Mouse (Mus musculus): ENCODE measurements around the gene Tmeff1.

Gene Tmeff1

DNA sequence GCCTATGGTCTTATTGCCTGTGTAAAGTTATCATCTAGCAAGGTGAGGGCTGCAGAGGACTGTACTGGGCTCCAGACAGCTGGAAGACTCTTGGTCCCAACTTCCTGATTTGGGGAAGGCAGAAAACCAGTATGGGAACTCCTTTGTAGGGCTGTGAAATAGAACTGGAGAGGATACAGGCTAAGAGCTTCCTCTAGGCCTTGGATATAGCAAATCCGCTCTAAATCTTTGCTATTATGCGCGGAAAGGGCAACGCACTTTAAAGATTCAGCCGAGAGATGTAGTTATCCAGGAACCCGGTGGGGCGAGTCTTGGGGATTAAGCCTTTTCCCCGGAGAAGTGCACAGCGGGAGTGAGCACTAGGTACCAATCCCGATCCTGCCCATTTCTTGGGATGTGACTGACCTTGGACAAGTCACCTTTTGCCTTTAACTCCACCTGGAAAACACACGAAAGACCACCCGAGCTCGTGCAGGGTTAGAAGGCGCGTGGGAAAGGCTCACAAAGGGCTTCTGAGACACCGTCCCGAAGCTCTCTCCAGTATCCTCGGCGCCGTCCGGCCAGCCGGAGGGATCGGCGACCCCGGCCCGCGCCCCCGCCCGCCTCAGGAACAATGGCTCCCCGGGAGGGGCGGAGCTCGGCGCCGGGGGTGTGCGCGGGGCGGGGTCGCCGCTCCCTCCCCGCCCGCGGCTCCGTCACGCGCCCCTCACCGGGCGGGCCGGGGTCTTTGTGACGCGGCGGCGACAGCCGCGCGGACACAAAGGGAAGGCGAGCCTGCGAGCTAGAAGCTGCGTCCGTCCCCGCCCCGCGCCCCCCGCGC lies at the start of gene Tmeff1:
Gene Tmeff1, plus strand, starts transcription at position 754 of the 820 bp plus-strand sequence.
- DNase-seq (ENCODE audit: low read depth, low spot score): peak; percentile 80

GRCm38 (mm10) chr4:48536275-48536674 lies 48.7 kb upstream of the Tmeff1 start:
- DNase-seq (ENCODE audit: low read depth, low spot score): no peak

DNA sequence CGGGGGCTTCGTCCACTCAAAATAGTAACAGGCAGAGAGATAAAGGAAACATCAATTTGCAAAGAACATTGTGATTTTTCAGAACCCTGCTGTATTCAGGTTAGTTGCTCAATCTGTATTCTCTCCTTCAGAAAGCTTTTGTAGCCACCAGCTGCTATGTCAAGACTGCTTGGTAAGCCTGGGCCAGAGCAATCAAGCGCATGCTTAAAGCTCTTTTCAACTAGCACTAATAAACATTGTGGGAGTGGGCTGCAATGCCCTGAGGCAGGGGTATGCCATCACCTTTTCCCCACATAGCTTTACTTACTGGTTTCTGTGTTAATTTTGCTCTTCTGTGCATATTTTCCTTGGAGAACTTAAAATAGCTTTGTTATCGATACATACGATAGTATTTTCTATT lies 48.0 kb upstream of the Tmeff1 start:
- no peak for DNase-seq (ENCODE audit: low read depth, low spot score)

DNA sequence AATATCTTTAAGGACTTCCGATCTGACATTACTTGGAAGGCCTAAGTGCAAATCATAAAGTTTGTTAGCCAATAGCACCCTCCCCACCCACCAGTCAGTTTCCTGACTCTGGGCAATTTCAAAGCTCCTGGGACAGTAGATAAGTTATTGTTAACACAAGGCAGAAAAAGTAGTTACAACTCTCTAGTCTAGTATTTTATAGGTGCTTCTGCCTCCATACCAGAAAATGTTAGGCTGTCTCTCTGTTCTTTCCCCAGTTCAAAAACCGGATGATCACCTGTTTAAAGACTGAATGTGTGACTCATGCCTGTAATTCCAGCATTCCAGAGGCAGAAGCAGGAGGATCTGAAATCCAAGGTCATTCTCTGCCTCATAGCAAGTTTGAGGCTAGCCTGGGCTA lies 46.4 kb upstream of the Tmeff1 start:
- no peak for DNase-seq (ENCODE audit: low read depth, low spot score)

- peak; percentile 59 for DNase-seq (ENCODE audit: low read depth, low spot score)
Measured at GRCm38 (mm10) chr4:48539841-48540575, 45.0 kb upstream of the Tmeff1 start, which contains the start of gene Msantd3. TSS of gene Msantd3 (plus strand) at chr4:48539935.

GRCm38 (mm10) chr4:48540576-48541111 lies 44.3 kb upstream of the Tmeff1 start:
- DNase-seq (ENCODE audit: low read depth, low spot score): no peak

DNA sequence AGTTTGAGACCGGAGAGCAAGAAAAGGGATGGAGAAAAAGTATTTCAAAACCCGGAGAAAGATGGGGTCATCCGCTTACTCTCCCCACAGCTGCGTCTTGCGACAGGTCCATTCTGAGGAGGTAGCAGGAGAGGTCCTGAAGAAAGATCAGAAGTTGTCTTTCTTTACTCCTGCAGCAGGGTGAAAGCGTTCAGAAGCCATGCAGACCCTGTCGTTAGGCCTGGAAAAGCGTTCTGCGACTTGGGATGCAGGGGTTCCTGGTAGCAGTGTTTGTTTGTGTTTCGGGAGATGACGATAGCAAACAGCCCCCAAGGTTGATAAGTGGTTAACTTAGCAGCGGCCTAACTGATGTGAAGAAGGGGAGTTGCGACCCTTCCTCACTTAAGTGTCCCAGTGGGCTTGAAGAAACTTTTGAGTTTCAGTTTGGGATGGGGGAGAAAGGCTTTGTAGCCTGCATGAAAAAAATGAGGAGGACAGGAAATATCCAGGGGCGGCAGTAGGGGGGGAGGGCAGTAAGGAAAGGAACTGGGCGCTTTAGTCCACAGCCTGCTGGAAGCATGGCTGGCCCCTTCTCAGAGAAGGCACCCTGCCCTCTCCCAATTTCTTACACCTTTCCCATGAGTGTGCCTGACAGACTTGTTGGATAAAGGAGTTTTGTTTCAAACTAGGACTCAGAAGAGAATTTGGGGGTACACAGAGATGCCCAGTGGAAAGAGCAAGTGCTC lies 43.3 kb upstream of the Tmeff1 start:
- no peak for DNase-seq (ENCODE audit: low read depth, low spot score)

DNA sequence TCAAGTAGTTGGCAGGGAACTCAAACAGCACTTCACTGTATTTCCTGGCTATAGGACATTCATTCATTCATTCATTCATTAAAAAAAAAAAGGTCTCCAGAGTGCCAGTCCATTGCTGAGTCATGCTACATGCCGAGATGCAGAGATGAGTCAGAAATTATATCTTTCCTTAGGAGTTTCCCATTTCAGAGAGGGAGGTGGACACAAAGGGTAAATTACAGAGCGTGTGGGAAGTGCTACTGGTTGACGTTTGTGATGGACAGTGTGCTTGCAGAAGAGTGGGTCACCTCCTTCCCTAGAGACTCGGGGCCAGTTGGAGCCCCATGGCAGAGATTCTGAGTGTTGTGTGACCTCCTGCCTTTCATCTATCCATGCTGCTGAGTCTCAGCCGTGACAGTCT lies 42.6 kb upstream of the Tmeff1 start:
- no peak for DNase-seq (ENCODE audit: low read depth, low spot score)

GRCm38 (mm10) chr4:48543071-48543865 lies 41.7 kb upstream of the Tmeff1 start:
- no peak for DNase-seq (ENCODE audit: low read depth, low spot score)

- no peak for DNase-seq (ENCODE audit: low read depth, low spot score)
Measured at GRCm38 (mm10) chr4:48544141-48544540, 40.8 kb upstream of the Tmeff1 start.

DNA sequence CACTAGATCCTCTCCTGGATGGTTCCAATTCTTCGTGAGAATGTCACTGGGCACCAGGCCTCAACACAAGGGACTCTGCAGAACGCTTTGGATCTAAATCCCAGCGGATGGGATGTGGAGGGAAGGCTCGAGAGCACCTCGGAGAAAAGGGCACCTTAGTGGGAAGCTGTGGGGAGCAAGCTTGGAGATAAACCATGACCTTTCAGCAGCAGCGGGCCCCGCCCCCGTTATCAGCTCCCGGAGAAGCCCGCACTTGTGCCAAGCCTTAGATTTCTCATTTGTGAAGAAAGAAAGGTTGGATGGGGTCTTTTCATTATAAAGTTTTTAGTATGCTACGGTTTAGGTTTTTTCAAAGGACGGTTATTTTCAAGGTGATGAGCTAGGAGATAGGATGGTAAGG lies 39.0 kb upstream of the Tmeff1 start:
- no peak for DNase-seq (ENCODE audit: low read depth, low spot score)

DNA sequence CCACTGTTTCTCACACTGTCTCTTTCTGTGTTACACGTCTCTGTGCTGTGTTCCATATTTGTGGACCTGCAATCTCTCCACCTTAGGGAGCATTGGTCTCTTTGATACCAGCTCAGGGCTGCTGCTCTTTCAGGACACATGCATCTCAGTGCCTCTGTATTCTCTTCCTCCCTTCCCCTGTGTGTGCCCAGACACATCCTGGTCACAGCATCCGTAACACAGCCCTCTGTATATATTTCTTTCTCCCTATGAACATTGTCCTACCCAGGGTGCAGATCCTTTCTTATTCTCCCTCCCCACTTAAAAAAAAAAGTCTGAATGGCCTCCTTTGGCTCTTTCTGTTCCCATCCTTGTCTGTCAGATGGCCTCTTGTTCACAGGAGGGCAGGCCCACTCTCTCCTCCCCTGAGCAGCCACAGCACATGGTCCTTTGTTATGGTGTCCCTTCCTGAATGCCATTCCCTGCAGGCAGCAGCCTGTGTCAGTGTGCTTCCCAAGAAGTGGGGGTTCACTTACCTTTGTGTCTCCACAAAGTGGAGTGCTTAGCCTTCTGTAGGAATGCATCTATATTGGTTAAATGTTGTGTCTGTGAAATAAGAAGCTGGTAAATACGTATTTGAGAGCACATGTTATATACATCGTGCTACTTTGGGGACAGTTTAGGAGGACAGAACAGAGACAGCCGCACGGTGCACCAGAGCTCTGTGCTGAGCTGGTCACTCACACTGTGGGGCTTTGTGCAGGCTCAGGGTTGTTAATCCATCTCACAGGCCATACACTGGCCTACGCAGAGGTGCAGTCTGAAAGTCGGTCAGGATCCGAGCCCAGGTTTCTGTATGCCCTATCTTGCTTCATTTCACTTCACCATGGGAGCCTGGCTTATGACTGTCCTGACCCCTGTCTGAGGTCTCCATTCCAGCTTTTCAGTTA lies 38.1 kb upstream of the Tmeff1 start:
- DNase-seq (ENCODE audit: low read depth, low spot score): no peak

GRCm38 (mm10) chr4:48548393-48549045 lies 36.5 kb upstream of the Tmeff1 start:
- DNase-seq (ENCODE audit: low read depth, low spot score): peak; percentile 63

DNA sequence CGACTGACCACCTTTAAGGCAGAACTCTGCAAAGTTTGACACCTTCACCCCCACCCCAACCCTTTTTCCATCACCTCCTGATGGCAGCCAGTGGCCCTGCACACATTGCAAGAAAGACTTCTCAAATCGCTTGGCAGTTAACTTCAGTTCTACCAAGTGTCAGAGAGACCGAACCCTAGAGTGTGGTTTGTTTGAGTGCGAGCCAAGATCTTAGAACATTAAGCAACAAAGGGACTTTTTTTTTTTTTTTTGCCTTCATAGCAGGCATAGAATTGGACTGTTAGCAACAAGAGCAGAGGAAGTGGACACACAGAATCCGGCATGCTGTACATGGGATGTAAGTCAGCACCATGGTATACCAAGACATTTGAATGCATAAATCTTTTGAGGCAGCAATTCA lies 35.3 kb upstream of the Tmeff1 start:
- DNase-seq (ENCODE audit: low read depth, low spot score): no peak

DNA sequence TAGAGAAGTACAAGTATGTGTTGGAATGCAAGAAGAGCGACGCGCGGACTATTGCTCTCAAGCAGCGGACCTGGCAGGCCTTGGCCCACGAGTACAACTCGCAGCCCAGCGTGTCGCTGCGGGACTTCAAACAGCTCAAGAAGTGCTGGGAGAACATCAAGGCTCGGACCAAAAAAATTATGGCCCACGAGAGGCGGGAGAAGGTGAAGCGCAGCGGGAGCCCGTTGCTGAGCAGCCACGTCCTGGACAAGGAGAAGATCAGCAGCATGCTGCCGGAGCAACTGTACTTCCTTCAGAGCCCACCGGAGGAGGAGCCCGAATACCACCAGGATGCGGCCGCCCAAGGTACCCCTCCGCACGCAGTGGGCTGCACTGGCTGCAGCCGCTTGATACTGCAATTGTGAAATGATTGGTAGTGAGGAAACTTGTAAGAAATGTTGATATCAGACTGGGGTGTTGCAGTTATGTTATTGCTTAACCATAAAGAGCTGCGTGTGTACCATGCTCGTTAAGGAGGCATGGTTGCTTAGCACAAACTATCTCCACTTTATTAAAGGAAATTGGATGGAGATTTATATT lies 32.4 kb upstream of the Tmeff1 start:
- no peak for DNase-seq (ENCODE audit: low read depth, low spot score)

DNA sequence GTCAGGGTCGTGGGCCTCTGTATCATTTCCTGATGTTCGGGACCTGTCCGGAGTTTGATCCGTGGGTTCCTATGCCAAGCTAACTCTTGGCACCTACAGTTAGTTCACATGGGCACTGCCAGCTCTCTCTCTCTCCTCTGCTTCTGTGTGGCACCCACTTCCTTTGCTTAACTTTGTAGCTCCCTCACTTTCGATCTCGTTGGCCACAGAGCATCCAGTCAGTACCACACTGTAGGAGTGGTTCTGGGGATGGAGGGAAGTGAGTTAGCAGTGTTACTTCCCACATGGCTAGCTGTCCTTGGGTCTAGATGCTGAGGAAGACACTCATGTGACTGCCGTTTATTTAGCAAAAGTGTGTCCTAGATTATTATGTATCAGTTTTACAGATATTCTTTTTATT lies 30.8 kb upstream of the Tmeff1 start:
- no peak for DNase-seq (ENCODE audit: low read depth, low spot score)

DNA sequence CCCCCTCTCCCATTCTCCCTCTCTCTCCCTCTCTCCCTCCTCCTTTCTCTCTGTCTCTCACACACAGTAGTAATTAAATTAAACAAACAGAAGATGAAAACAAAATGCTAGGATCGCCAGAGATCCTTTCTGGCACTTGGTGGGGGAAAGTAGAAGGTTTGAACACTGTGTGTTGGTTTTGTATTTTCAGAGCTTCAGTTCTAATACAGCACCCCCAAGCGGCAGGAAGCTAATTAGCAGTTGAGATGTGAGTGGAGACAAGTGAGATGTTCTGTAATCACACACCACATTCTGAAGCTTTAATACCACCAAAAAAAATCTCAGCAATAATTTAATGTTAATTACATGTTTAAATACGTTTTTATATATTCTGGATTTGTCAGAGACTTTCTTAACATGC lies 29.2 kb upstream of the Tmeff1 start:
- no peak for DNase-seq (ENCODE audit: low read depth, low spot score)

DNA sequence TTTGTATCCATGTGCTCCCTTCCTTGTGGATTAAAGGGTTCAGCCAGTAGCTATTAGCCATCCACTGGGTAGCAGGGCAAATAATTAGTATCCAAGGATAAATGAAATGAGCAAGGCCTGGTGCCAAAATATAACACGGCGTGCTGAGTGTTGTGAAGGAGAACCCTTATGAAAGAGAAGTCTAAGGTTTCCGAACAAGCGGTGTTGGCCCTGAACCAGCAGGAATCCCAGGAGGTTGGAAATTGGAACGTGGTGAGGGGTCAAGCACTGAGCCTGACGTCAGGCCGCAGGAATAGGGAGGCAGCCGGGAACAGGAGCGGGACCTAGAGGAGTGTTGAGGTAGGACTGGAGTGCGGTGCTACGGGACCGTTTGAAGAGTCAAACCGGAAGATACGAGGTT lies 25.3 kb upstream of the Tmeff1 start:
- no peak for DNase-seq (ENCODE audit: low read depth, low spot score)

DNA sequence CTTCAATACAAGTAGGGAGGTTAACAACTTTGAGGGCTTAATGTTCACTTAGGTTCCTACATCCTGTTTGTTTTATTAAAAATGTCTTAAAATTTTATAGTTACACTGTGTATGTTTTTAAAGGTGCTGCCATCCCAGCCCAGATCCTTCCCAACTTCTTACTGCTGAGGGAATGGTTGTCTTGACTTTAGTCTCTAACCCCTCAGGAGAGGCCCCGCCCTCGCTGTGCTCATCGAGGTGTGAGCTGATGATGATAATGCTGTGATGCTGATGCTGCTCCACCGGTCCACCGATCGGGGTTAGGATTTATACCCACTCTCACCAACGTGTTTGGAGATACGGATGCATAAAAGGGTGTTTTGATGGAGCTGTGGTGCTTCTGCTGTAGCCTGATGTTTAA lies 23.1 kb upstream of the Tmeff1 start:
- DNase-seq (ENCODE audit: low read depth, low spot score): no peak
